Mouse (Mus musculus) cerebellum, adult 2 months (tissue): Measurements from ENCODE around the gene Atg9b. TPM values are rescaled to one million over a fixed set of nuclear protein-coding genes. Genes with fewer than 3 reads are reported as not detected.
A peak's percentile ranks its signal among the peaks of the same experiment; 100 is the strongest.

ENCODE experiments used
- DNase-seq, 2 experiments: peaks; one replicate each; pipeline ENCODE4 v3.0.0; 2021
- H3K27ac ChIP-seq: fragments of 200-500 bp; 2 replicates; pipeline ENCODE4 v1.5.1; 2012; ENCODE audit warnings: low read length, control low read depth, inconsistent platforms; ENCODE audit not compliant: insufficient read depth
- H3K27me3 ChIP-seq: fragments of 200-500 bp; 2 replicates; pipeline ENCODE4 v1.6.1; 2012; ENCODE audit warnings: inconsistent platforms, mild to moderate bottlenecking, low read length, moderate library complexity; ENCODE audit not compliant: control insufficient read depth, insufficient read depth
- H3K4me1 ChIP-seq: fragments of 200-500 bp; 2 replicates; pipeline ENCODE4 v1.6.1; 2011; ENCODE audit warnings: low read length; ENCODE audit not compliant: control insufficient read depth, insufficient read depth
- H3K4me3 ChIP-seq: fragments of 200-500 bp; replicated peaks from 2 replicates; pipeline ENCODE3; 2011; ENCODE audit warnings: mild to moderate bottlenecking, low read depth, low read length, control low read depth; ENCODE audit not compliant: insufficient read depth
- CTCF ChIP-seq: fragments of 200-500 bp; IDR thresholded peaks from 2 replicates; pipeline ENCODE4 v1.5.1; 2011; ENCODE audit warnings: low read depth, mild to moderate bottlenecking, control low read depth, low read length, moderate library complexity, borderline replicate concordance; ENCODE audit not compliant: insufficient read depth
- POLR2A ChIP-seq: fragments of 200-500 bp; IDR thresholded peaks from 2 replicates; pipeline ENCODE4 v1.6.1; 2011; ENCODE audit warnings: low read length, control low read depth, borderline replicate concordance; ENCODE audit not compliant: insufficient read depth
- WGBS: fragments of 180-500 bp; shearing (Covaris S2); methylation state at CpG from one replicate; pipeline ENCODE4 v1.1.7; 2018; 5-methylcytosine and 5-hydroxymethylcytosine counted together
- polyA plus RNA-seq: library from polyadenylated mRNA; depleted of rRNA; stranded (reverse); fragments of >200 nt; gene quantifications from 2 replicates; pipeline ENCODE4 v1.2.3, GENCODE M21; 2012

Atg9b gene
- polyA plus RNA-seq, 1 experiment = 4.1 TPM

DNA sequence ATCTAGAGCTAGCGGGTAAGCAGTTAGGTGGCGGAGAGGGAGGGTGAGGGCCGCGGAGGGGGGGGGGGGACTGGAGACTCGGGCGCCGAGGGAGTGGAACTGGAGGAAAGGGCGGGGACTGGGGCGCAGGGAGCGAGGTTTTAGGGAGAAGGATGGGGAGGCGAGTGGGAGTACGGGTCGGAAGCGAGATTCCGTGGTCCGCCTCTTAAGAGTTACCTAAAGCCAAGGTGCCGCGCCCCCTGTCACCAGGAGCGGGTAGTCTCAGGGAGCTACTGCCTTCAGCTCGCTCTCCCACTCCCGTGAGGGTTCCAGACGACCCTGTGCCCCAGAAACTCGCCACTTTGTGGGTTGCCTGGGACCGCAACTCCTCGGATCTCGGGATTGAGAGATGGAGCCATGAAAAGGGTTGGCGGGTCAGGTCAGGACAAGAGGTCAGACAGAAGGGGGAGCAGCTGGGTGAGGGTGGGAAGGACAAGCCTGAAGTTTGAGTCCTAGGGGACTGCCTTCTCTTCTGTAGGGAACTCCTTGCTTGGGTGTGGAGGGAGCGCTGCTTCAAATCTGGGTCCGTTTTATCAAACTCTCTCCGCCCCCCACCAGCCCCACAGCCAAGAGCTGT is 33.6 kb upstream of the Atg9b start:
- Histone ChIP-seq H3K27me3 (no peaks in the 10 kb centered on the region), H3K27ac (no peak overlapping the region), H3K4me1 (no peaks in the 10 kb centered on the region; the same call in 1 of the 2 replicates), H3K4me3 (peak overlapping the region; percentile 48)
- peak in 1 of 2 experiments; percentile 46 for DNase-seq
- no peak for TF ChIP-seq CTCF
- TF ChIP-seq POLR2A = no peak
- WGBS = 6% methylated on average over 29 of the region's 30 CpGs

- no peaks in the 10 kb centered on the region for H3K27me3 ChIP-seq
- H3K27ac ChIP-seq = peak overlapping the region; percentile 90; the same call in 1 of the 2 replicates
- no peaks in the 10 kb centered on the region; the same call in 1 of the 2 replicates for H3K4me1 ChIP-seq
- no peak for TF ChIP-seq CTCF
- TF ChIP-seq POLR2A = peak; percentile 33; the same call in 1 of the 2 replicates
- 1% methylated on average over 56 of the region's 60 CpGs for WGBS
- peak overlapping the region; percentile 95 for H3K4me3 ChIP-seq
- peak; percentile 74 to 79 for DNase-seq
Observed at GRCm38 (mm10) chr5:24424861-24425411, 33.0 kb upstream of the Atg9b start.

GRCm38 (mm10) chr5:24424004-24424781 is 32.2 kb upstream of the Atg9b start:
- Histone ChIP-seq H3K27me3 (no peaks in the 10 kb centered on the region), H3K27ac (peak overlapping the region; percentile 90), H3K4me3 (peak overlapping the region; percentile 95), H3K4me1 (no peaks in the 10 kb centered on the region; the same call in 1 of the 2 replicates)
- DNase-seq = no peak
- WGBS = 13% methylated on average over 21 of the region's 21 CpGs
- TF ChIP-seq CTCF = no peak
- no peak; the same call in 1 of the 2 replicates for TF ChIP-seq POLR2A

DNA sequence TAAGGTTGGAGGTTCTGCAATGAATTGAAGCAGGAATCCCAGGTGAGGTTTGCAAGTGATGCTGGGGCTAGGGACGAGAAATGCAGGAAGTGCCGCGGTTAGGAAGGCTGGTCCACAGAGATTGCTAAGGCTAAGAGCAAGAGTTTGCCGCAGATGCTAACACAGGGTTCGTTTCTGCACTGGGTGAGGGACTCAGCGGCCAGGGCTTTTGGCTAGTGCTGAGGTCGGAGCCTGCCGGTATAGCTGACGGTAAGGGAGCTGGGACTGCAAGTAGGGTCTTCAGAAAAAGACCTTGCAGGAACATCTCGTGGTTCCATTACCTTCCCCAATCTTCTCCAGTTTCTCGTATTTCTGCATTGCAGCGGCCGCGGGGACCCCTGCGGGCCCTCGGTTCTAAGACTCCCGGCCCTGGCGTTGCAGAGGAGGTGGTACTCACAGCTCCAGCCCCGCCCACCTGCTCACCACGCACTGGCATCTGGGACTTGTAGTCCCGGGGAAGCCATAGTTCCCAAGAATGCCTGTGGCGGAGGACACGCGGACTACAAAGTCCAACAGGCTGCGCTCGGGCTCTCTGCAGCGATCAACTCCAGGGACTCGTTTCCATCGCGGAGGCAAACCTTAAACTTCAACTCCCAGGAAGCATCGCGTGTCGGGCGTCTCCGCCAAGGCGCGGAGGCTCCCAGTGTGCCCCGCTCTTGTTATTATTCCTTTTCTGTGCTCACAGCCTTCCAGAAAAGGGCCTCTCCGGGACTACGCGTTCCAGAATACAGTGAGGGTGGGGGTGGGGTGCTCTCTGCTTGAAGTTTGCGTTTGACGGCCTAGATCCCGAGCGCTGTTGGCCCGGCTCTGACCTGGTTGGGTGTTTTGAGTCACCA is 31.4 kb upstream of the Atg9b start, which contains the start of the genes Cdk5 and Slc4a2:
Gene Cdk5, minus strand, starts transcription at position 402 of the 875 bp plus-strand sequence.
Gene Slc4a2, plus strand, starts transcription at position 709 of the 875 bp plus-strand sequence.
- TF ChIP-seq POLR2A = peak; percentile 51; the same call in 1 of the 2 replicates
- no peak for TF ChIP-seq CTCF
- no peaks in the 10 kb centered on the region for H3K27me3 ChIP-seq
- H3K4me3 ChIP-seq = peak within 1 kb of the TSS; percentile 95
- WGBS = under 1% methylated on average over 46 of the region's 46 CpGs
- peak; percentile 98 to 100 for DNase-seq
- H3K27ac ChIP-seq = peak within 1 kb of the TSS; percentile 90
- no peaks in the 10 kb centered on the region; the same call in 1 of the 2 replicates for H3K4me1 ChIP-seq

DNA sequence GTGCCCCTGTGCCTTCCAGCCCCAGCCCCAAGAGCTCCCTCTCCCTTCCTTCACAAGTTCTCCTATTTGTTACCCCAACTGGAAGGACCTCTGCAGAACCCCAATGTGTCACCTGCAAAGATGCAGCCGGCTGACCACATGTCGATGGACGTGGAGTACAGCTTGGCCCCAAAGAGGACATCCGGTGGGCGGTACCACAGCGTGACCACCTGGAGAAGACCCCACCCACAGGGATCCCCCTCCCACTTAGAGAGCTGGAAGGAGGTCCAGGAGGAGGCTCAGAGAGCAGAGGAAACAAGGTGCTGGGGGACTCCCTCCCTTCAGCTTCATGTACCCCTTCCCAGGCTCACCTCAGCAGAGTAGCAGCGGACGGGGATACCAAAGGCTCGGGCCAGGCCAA is 28.4 kb upstream of the Atg9b start:
- H3K27me3 ChIP-seq = no peaks in the 10 kb centered on the region
- whole genome bisulfite sequencing = 88% methylated on average over 9 of the region's 9 CpGs
- no peak for TF ChIP-seq CTCF
- TF ChIP-seq POLR2A = no peak
- peaks cover 13% of the 10 kb centered on the region for H3K4me1 ChIP-seq
- DNase-seq = no peak
- no peak overlapping the region for H3K4me3 ChIP-seq
- no peak overlapping the region for H3K27ac ChIP-seq

DNA sequence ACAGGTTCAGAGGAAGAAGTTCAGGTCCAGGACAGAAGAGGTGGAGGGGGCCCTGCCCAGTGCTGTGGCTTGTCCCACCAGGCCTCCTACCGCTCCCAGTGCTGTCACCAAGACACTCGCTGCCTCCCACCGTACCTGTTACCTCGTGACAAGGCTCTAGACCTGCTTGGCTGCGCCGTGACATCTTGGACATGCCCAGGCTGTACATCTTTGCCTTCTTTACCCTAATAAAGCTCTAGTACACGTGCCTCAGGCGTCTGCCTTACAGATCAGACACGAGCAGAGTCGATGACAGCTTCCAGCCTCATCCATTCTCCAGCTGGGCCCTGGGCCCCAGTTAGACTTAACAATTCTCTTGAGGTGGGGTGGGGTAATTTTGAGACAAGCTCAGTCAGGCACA is 25.6 kb upstream of the Atg9b start:
- no peak overlapping the region for H3K27ac ChIP-seq
- WGBS = 84% methylated on average over 10 of the region's 10 CpGs
- H3K4me1 ChIP-seq = peaks cover 13% of the 10 kb centered on the region
- no peaks in the 10 kb centered on the region for H3K27me3 ChIP-seq
- DNase-seq = no peak
- TF ChIP-seq CTCF = no peak
- TF ChIP-seq POLR2A = no peak
- H3K4me3 ChIP-seq = no peak overlapping the region

GRCm38 (mm10) chr5:24416222-24416736 is 24.3 kb upstream of the Atg9b start:
- no peaks in the 10 kb centered on the region for H3K27me3 ChIP-seq
- DNase-seq = peak; percentile 78
- TF ChIP-seq CTCF (peak; percentile 70), POLR2A (0 out of 2 replicates have a peak, but pooled peaks have one; percentile 6)
- H3K4me3 ChIP-seq = peak overlapping the region; percentile 47
- H3K27ac ChIP-seq = no peak overlapping the region
- peaks cover 13% of the 10 kb centered on the region for H3K4me1 ChIP-seq
- WGBS = 1% methylated on average over 21 of the region's 21 CpGs
